Mouse (Mus musculus) hindbrain, embryonic 14.5 days (tissue): ENCODE measurements around the gene Tmem25. TPM values are rescaled to one million over a fixed set of nuclear protein-coding genes. Genes with fewer than 3 reads are reported as not detected.

Experiments
- ATAC-seq: fragments of 200-750 bp; cut with Nextera tagmentation; 2 replicates; pipeline ENCODE4 v1.8.0; 2017; ENCODE audit warnings: moderate number of reproducible peaks, mild to moderate bottlenecking, moderate TSS enrichment, moderate library complexity; ENCODE audit not compliant: low FRiP score
- DNase-seq: peaks from one replicate; pipeline ENCODE4 v3.0.0-alpha.2; 2015; ENCODE audit warnings: low spot score
- H3K27ac ChIP-seq: fragments of 300-500 bp; sonication (generic); 2 replicates; pipeline ENCODE4 v1.5.1; 2014; ENCODE audit warnings: mild to moderate bottlenecking, moderate library complexity
- H3K27me3 ChIP-seq: fragments of 300-500 bp; sonication (generic); 2 replicates; pipeline ENCODE4 v1.6.1; 2014; ENCODE audit warnings: mild to moderate bottlenecking, low read length, mixed read lengths; ENCODE audit not compliant: control insufficient read depth, insufficient read depth
- H3K36me3 ChIP-seq: fragments of 300-500 bp; sonication (generic); replicated peaks from 2 replicates; pipeline ENCODE4 v1.6.1; 2014; ENCODE audit not compliant: control insufficient read depth, insufficient read depth
- H3K4me1 ChIP-seq: fragments of 300-500 bp; sonication (generic); replicated peaks from 2 replicates; pipeline ENCODE4 v1.6.1; 2014; ENCODE audit warnings: antibody characterized with exemption, low read length, mixed read lengths; ENCODE audit not compliant: control insufficient read depth, insufficient read depth
- H3K4me2 ChIP-seq: fragments of 300-500 bp; sonication (generic); replicated peaks from 2 replicates; pipeline ENCODE4 v1.6.1; 2014; ENCODE audit warnings: mild to moderate bottlenecking, moderate library complexity
- H3K4me3 ChIP-seq: fragments of 300-500 bp; sonication (generic); replicated peaks from 2 replicates; pipeline ENCODE4 v1.5.1; 2014; ENCODE audit warnings: mild to moderate bottlenecking, low read length
- H3K9ac ChIP-seq: fragments of 300-500 bp; sonication (generic); 2 replicates; pipeline ENCODE4 v1.6.1; 2014
- H3K9me3 ChIP-seq: fragments of 300-500 bp; sonication (generic); 2 replicates; pipeline ENCODE4 v1.6.1; 2016; ENCODE audit warnings: low read length; ENCODE audit not compliant: control insufficient read depth
- WGBS: fragments of 180-500 bp; shearing (Covaris S2); extraction: QIAGEN DNeasy Blood & Tissue Kit; methylation state at CpG from one replicate; pipeline ENCODE4 v1.1.7; 2014; 5-methylcytosine and 5-hydroxymethylcytosine counted together
- polyA plus RNA-seq: library from polyadenylated mRNA; unstranded; fragments of >200 nt; fragmentation: Nextera tagmentation; extraction: Ambion mirVana; gene quantifications from 2 replicates; pipeline ENCODE4 v1.2.1, GENCODE M21; 2014

Tmem25 gene
- polyA plus RNA-seq, 1 experiment from 2014 or later: 14.2 TPM

DNA sequence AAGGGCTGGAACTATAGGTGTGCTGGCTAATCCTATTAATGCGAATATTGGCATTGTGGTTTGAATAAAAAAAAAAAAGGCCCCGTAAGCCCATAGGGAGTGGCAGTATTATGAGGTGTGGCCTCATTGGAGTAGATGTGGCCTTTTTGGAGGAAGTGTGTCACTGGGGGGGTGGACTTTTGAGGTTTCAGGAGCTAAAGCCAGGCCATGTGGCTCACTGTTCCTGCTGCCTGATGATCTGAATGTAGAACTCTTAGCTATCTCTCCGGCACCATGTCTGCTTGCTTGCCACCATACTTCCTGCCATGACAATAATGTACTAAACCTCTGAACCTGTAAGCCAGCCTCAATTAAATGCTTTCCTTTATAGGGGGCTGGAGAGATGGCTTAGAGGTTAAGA, 51.8 kb downstream of the Tmem25 start:
- no peak overlapping the region for H3K4me3 ChIP-seq
- DNase-seq (no peak), ATAC-seq (no peak)
- no peak overlapping the region for H3K27ac ChIP-seq
- H3K4me2 ChIP-seq: no peak overlapping the region
- no peak overlapping the region for H3K9ac ChIP-seq
- no peaks in the 10 kb centered on the region for H3K9me3 ChIP-seq
- H3K27me3 ChIP-seq: no peaks in the 10 kb centered on the region
- H3K4me1 ChIP-seq: no peaks in the 10 kb centered on the region
- H3K36me3 ChIP-seq: peaks cover 98% of the 10 kb centered on the region
- WGBS: 97% methylated on average over 3 of the region's 3 CpGs

DNA sequence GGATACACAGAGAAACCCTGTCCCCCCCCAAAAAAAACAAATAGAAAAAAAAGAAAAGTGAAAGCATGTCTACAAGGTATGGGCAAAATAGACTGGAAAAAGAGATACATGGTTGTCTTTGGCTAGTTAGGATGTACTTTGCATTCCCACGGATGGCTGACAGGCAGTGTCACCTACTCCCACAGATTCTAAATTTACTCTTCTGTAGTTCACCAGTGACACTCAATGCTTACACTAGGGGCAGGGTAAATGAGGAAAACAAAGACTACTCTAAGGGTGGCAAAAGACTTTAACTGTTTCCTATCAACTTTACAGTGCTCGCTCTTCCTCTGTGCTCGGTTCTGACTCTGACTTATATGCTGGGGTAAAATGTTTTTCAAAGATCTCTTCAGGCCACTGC, 52.4 kb downstream of the Tmem25 start:
- Histone ChIP-seq H3K4me2 (no peak overlapping the region), H3K4me1 (no peaks in the 10 kb centered on the region), H3K27me3 (no peaks in the 10 kb centered on the region), H3K9me3 (no peaks in the 10 kb centered on the region), H3K36me3 (peaks cover 96% of the 10 kb centered on the region), H3K9ac (no peak overlapping the region), H3K27ac (no peak overlapping the region), H3K4me3 (no peak overlapping the region)
- DNase-seq: no peak
- WGBS: 93% methylated on average over 3 of the region's 3 CpGs
- no peak for ATAC-seq

DNA sequence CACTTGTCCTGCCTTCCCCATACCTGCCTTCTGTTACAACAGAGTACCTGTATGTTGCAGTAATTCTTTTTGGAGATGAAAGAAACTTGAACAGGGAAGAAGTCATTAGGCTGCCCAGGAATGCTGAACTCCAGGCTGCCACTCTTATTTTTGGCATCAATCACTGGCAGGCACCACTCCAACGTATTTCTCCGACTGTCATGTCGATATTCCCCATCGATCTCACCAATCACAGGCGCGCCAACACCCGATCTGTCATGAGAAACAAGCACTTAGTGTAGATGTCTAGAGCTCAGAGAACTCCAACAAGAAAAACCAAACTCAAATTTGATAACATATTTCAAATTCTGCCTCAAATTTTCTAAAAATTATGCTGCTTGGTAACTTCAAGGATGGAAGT, 53.7 kb downstream of the Tmem25 start:
- no peak for ATAC-seq
- DNase-seq: no peak
- H3K36me3 ChIP-seq: peaks cover 90% of the 10 kb centered on the region
- H3K4me1 ChIP-seq: no peaks in the 10 kb centered on the region
- no peak overlapping the region for H3K4me3 ChIP-seq
- no peak overlapping the region for H3K4me2 ChIP-seq
- no peaks in the 10 kb centered on the region for H3K9me3 ChIP-seq
- no peak overlapping the region for H3K27ac ChIP-seq
- H3K27me3 ChIP-seq: no peaks in the 10 kb centered on the region
- 94% methylated on average over 7 of the region's 7 CpGs for WGBS
- H3K9ac ChIP-seq: no peak overlapping the region

Other genes with a start within 250 kb of the Tmem25 start
- not detected in 2 replicates for gene Cxcr5, start 237.4 kb downstream of the Tmem25 start, polyA plus RNA-seq
- 17.7 and 21.2 TPM in 2 replicates for gene Ddx6, start 194.4 kb downstream of the Tmem25 start, polyA plus RNA-seq
- not detected in 2 replicates for gene Treh, start 126.1 kb downstream of the Tmem25 start, polyA plus RNA-seq
- gene Phldb1, start 64.1 kb downstream of the Tmem25 start, polyA plus RNA-seq: 41.9 and 46.4 TPM in 2 replicates
- gene Arcn1, start 31.5 kb downstream of the Tmem25 start, polyA plus RNA-seq: 148 and 169 TPM in 2 replicates
- 141 and 158 TPM in 2 replicates for gene Ift46, start 31.4 kb downstream of the Tmem25 start, polyA plus RNA-seq
- not detected in 2 replicates for gene Ttc36, start 3.8 kb upstream of the Tmem25 start, polyA plus RNA-seq
- gene Kmt2a, start 82.0 kb upstream of the Tmem25 start, polyA plus RNA-seq: 17.1 and 19.3 TPM in 2 replicates
- 774 and 980 TPM in 2 replicates for gene Atp5l, start 121.4 kb upstream of the Tmem25 start, polyA plus RNA-seq
- 46.0 and 50.2 TPM in 2 replicates for gene Ube4a, start 166.3 kb upstream of the Tmem25 start, polyA plus RNA-seq
- not detected in 2 replicates for gene Cd3g, start 181.1 kb upstream of the Tmem25 start, polyA plus RNA-seq
- gene Cd3d, start 182.5 kb upstream of the Tmem25 start, polyA plus RNA-seq: not detected in 2 replicates
- gene Cd3e, start 210.3 kb upstream of the Tmem25 start, polyA plus RNA-seq: 0.20 and 0.22 TPM in 2 replicates
- gene Mpzl2, start 240.5 kb upstream of the Tmem25 start, polyA plus RNA-seq: 0.44 and 0.90 TPM in 2 replicates